Mouse (Mus musculus) spleen, adult 2 months (tissue): Measurements from ENCODE around the gene Krtap2-4. TPM values are rescaled to one million over a fixed set of nuclear protein-coding genes. Genes with fewer than 3 reads are reported as not detected.
"Not testable (repeated sequence)": the region's sequence is repeated elsewhere in the genome, so short reads cannot be mapped to it uniquely, and the experiment has no call there.

ENCODE experiments used
- DNase-seq, 2 experiments: peaks; one replicate each; pipeline versions ENCODE4 v3.0.0 to v3.0.0-alpha.2; 2012 to 2021; ENCODE audit warnings: low spot score in 2 of 2, low read depth in 1 of 2
- H3K27ac ChIP-seq: fragments of 200-500 bp; 2 replicates; pipeline ENCODE4 v1.5.1; 2012; ENCODE audit warnings: low read length, inconsistent platforms; ENCODE audit not compliant: insufficient read depth
- H3K27me3 ChIP-seq: fragments of 200-500 bp; 2 replicates; pipeline ENCODE4 v1.6.1; 2012; ENCODE audit warnings: mild to moderate bottlenecking, moderate library complexity, low read length, inconsistent platforms; ENCODE audit not compliant: control insufficient read depth, insufficient read depth
- H3K36me3 ChIP-seq: fragments of 200-500 bp; 2 replicates; pipeline ENCODE4 v1.6.1; 2012; ENCODE audit warnings: mild to moderate bottlenecking, low read length, inconsistent platforms; ENCODE audit not compliant: control insufficient read depth, insufficient read depth
- H3K4me1 ChIP-seq: fragments of 200-500 bp; 2 replicates; pipeline ENCODE4 v1.6.1; 2011; ENCODE audit warnings: inconsistent platforms; ENCODE audit not compliant: control insufficient read depth, insufficient read depth, insufficient read length
- H3K4me3 ChIP-seq: fragments of 200-500 bp; 2 replicates; pipeline ENCODE4 v1.5.1; 2011; ENCODE audit warnings: mild to moderate bottlenecking, inconsistent platforms; ENCODE audit not compliant: insufficient read depth, insufficient read length; ENCODE audit errors: extremely low read depth
- CTCF ChIP-seq: fragments of 200-500 bp; IDR thresholded peaks from 2 replicates; pipeline ENCODE4 v1.5.1; 2011; ENCODE audit warnings: mild to moderate bottlenecking, inconsistent platforms; ENCODE audit not compliant: insufficient read depth, insufficient read length, insufficient replicate concordance; ENCODE audit errors: extremely low read depth
- POLR2A ChIP-seq: fragments of 200-500 bp; IDR thresholded peaks from 2 replicates; pipeline ENCODE4 v1.6.1; 2011; ENCODE audit warnings: low read depth, low read length, inconsistent platforms
- WGBS: fragments of 180-500 bp; shearing (Covaris S2); methylation state at CpG from one replicate; pipeline ENCODE4 v1.1.7; 2018; 5-methylcytosine and 5-hydroxymethylcytosine counted together
- polyA plus RNA-seq: library from polyadenylated mRNA; depleted of rRNA; stranded (reverse); fragments of >200 nt; gene quantifications from 2 replicates; pipeline ENCODE4 v1.2.3, GENCODE M21; 2012

Krtap2-4 gene
- polyA plus RNA-seq, 1 experiment: not detected

DNA sequence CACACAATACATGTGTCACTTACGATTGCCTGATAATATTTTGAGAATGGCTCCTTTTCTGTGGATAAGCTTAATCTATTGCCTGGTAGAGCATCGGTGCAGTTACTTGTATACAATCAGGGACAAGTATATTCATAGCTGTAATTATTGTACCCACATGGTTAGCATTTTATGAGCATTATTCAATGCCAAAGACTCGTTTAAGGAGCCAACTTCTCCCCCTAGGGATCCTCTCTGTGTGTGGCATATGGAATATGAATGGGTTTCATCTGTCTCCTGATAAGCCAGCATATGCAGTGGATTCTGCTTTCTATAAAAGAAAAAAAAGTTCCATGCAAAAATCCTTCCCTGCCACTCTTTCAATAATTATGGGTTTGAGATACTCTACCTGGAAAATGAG, 29.7 kb upstream of the Krtap2-4 start:
- no peaks in the 10 kb centered on the region for H3K4me1 ChIP-seq
- DNase-seq: no peak
- no peak overlapping the region for H3K27ac ChIP-seq
- H3K36me3 ChIP-seq: no peaks in the 10 kb centered on the region
- TF ChIP-seq POLR2A: no peak
- no peak for TF ChIP-seq CTCF
- no peak overlapping the region for H3K4me3 ChIP-seq
- no peaks in the 10 kb centered on the region for H3K27me3 ChIP-seq
- WGBS: 77% methylated on average over 3 of the region's 3 CpGs

DNA sequence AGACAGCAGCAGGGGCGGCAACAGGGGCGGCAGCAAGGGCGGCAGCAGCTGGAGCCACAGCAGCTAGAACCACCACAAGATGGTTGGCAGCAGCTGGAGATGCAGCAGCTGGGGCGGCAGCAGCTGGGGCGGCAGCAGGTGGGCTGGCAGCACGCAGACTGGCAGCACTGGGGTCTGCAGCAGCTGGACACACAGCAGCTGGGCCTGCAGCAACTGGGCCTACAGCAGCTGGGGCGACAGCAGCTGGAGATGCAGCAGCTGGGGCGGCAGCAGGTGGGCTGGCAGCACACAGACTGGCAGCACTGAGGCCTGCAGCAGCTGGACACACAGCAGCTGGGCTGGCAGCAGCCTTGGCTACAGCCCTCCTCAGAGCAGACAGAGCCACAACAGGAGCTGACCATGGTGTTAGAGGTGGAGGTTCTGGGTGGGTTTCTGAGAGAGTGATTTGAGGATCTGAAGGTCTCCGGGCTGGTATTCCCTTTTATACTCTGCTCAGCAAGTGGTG, 29.0 kb upstream of the Krtap2-4 start, which contains the start of gene Krtap4-7:
Gene Krtap4-7 (minus strand): TSS at position 455 of the 505 bp plus-strand sequence.
- H3K4me1 ChIP-seq, H3K27ac ChIP-seq, H3K27me3 ChIP-seq, H3K4me3 ChIP-seq, H3K36me3 ChIP-seq, DNase-seq: not testable (repeated sequence)
- 80% methylated on average over 9 of the region's 9 CpGs for WGBS

DNA sequence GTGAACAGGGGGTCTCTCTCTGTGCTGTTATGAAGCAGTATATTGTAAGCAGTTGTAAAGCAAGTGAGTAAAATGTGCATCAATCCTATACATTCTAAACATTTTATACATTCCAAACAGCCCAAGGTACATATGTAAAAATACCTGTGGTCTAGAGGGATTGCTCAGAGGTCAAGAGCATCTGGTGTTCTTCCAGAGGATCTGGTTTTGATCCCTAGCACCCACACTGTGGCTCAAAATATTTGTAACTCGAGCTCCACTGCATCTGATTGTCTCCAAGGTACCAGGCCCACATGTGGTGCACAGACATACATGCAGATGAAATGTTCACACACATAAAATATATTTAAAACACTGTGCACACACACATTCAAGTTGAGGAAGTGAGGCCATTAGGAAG, 26.3 kb upstream of the Krtap2-4 start:
- Histone ChIP-seq H3K27ac (no peak overlapping the region), H3K4me3 (no peak overlapping the region), H3K36me3 (no peaks in the 10 kb centered on the region), H3K27me3 (no peaks in the 10 kb centered on the region), H3K4me1 (no peaks in the 10 kb centered on the region)
- DNase-seq: no peak
- no peak for TF ChIP-seq CTCF
- TF ChIP-seq POLR2A: no peak
- 30% methylated on average over 1 of the region's 1 CpGs for WGBS

DNA sequence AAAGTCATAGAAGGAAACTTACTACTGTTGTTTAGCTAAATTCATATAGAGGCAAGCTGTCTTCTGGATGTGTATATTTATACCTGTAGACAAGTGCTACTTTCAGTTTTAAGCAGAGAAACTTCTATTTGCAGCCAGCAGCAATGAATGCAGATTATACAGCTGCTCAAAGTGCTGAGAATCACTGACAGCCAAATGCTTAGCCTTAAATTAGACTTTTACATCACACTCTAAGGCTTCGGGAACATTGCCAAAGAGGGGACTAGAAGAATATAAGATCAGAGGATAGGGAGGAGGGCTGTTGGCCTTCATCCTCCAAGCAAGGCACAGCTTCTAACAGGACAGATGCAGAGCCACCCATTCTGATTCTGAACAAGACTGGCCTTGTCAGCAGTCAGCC, 22.4 kb upstream of the Krtap2-4 start:
- Histone ChIP-seq H3K36me3 (no peaks in the 10 kb centered on the region), H3K4me1 (no peaks in the 10 kb centered on the region), H3K27ac (no peak overlapping the region), H3K27me3 (no peaks in the 10 kb centered on the region), H3K4me3 (no peak overlapping the region)
- no peak for DNase-seq
- TF ChIP-seq CTCF (no peak), POLR2A (no peak)
- 81% methylated on average over 1 of the region's 1 CpGs for WGBS

DNA sequence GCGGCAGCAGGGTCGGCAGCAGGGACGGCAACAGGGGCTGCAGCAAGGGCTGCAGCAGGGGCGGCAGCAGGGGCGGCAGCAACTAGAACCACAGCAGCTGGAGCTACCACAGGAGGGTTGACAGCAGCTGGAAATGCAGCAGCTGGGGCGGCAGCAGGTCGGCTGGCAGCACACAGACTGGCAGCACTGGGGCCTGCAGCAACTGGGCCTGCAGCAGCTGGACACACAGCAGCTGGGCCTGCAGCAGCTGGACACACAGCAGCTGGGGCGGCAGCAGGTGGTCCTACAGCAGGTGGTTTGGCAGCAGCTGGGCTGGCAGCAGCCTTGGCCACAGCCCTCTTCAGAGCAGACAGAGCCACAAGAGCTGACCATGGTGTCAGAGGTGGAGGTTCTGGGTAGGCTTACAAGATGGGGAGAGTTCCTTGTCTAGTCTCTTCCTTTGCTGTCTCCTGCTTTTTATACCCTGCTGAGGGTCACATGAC, 20.0 kb upstream of the Krtap2-4 start, which contains the start of gene Krtap4-2:
Gene Krtap4-2 (minus strand): TSS at position 432 of the 482 bp plus-strand sequence.
- DNase-seq: no peak
- 57% methylated on average over 8 of the region's 8 CpGs for WGBS
- no peaks in the 10 kb centered on the region for H3K4me1 ChIP-seq
- TF ChIP-seq CTCF (no peak), POLR2A (no peak)
- H3K36me3 ChIP-seq: no peaks in the 10 kb centered on the region
- no peak within 1 kb of the TSS for H3K27ac ChIP-seq
- no peak within 1 kb of the TSS for H3K4me3 ChIP-seq
- H3K27me3 ChIP-seq: no peaks in the 10 kb centered on the region

DNA sequence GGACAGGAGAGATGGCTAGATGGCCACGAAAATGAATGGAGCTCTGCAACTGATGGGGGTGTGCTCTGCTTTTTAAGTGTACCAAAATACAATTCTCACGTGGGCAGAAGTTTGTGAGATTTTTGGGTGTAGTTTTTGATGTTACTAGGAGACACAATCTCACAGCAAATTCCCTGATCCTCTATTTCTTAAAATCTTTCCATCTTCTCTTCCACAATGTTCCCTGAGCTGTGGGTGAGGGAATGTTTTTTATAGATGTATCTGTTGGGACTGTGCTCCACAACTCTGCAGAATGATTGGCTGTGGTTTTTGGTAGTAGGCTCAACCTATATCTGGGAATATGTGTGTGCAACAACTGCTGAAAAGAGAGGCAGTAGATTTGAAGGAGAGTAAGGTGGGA, 18.6 kb upstream of the Krtap2-4 start:
- Histone ChIP-seq H3K36me3 (no peaks in the 10 kb centered on the region), H3K4me1 (no peaks in the 10 kb centered on the region)

DNA sequence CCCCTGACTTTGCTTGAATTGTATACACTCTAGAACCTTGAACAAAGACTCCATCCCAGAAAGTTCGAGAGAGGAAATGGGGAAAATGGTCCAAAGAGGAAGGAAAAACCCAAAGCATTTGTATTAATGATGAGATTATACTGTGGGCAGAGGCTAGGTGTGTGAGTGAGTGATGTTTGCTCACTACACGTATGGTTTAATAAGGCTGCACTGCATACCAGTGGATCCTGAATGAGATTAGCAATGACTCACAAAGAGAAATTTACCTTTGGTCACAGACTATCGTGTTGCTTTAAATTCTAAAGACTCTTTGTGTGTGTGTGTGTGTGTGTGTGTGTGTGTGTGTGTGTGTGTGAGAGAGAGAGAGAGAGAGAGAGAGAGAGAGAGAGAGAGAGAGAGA, 16.2 kb upstream of the Krtap2-4 start:
- DNase-seq: no peak
- Histone ChIP-seq H3K27me3 (no peaks in the 10 kb centered on the region), H3K36me3 (no peaks in the 10 kb centered on the region), H3K27ac (no peak overlapping the region), H3K4me1 (no peaks in the 10 kb centered on the region), H3K4me3 (no peak overlapping the region)
- TF ChIP-seq POLR2A: no peak
- TF ChIP-seq CTCF: no peak
- 76% methylated on average over 3 of the region's 3 CpGs for WGBS

More for the DNA sequence above, 18.6 kb upstream of the Krtap2-4 start:
- TF ChIP-seq POLR2A: no peak
- TF ChIP-seq CTCF: no peak
- no peak for DNase-seq
- 59% methylated on average over 2 of the region's 2 CpGs for WGBS
- no peak overlapping the region for H3K4me3 ChIP-seq
- H3K27ac ChIP-seq: no peak overlapping the region
- no peaks in the 10 kb centered on the region for H3K27me3 ChIP-seq
